Mouse (Mus musculus) forebrain, embryonic 14.5 days (tissue): ENCODE measurements around the gene Sept7. TPM values are rescaled to one million over a fixed set of nuclear protein-coding genes. Genes with fewer than 3 reads are reported as not detected.
"Not testable (repeated sequence)": the region's sequence is repeated elsewhere in the genome, so short reads cannot be mapped to it uniquely, and the experiment has no call there.

Source experiments
- ATAC-seq: fragments of 200-750 bp; cut with Nextera tagmentation; 2 replicates; pipeline ENCODE4 v1.8.0; 2017; ENCODE audit warnings: mild to moderate bottlenecking, moderate library complexity
- DNase-seq: peaks from one replicate; pipeline ENCODE4 v3.0.0-alpha.2; 2015; ENCODE audit warnings: low spot score
- H3K27ac ChIP-seq: fragments of 300-500 bp; sonication (generic); 2 replicates; pipeline ENCODE4 v1.5.1; 2014; ENCODE audit warnings: low read depth, mild to moderate bottlenecking, control low read depth, low read length, moderate library complexity
- H3K27me3 ChIP-seq: fragments of 300-500 bp; sonication (generic); replicated peaks from 2 replicates; pipeline ENCODE4 v1.6.1; 2014; ENCODE audit warnings: low read length, control low read depth, mixed read lengths; ENCODE audit not compliant: control insufficient read depth, insufficient read depth
- H3K36me3 ChIP-seq: fragments of 300-500 bp; sonication (generic); 2 replicates; pipeline ENCODE4 v1.6.1; 2014; ENCODE audit warnings: low read length, control low read depth; ENCODE audit not compliant: control insufficient read depth, insufficient read depth
- H3K4me1 ChIP-seq: fragments of 300-500 bp; sonication (generic); 2 replicates; pipeline ENCODE4 v1.6.1; 2014; ENCODE audit warnings: antibody characterized with exemption, low read length, control low read depth; ENCODE audit not compliant: control insufficient read depth, insufficient read depth
- H3K4me2 ChIP-seq: fragments of 300-500 bp; sonication (generic); 2 replicates; pipeline ENCODE4 v1.6.1; 2014; ENCODE audit warnings: mild to moderate bottlenecking, control low read depth, low read length
- H3K4me3 ChIP-seq: fragments of 300-500 bp; sonication (generic); 2 replicates; pipeline ENCODE4 v1.5.1; 2014; ENCODE audit warnings: low read depth, low read length, control low read depth
- H3K9ac ChIP-seq: fragments of 300-500 bp; sonication (generic); 2 replicates; pipeline ENCODE4 v1.6.1; 2014; ENCODE audit warnings: mild to moderate bottlenecking, low read length, control low read depth, moderate library complexity
- H3K9me3 ChIP-seq: fragments of 300-500 bp; sonication (generic); replicated peaks from 2 replicates; pipeline ENCODE4 v1.6.1; 2016; ENCODE audit warnings: low read length, control low read depth, mixed read lengths; ENCODE audit not compliant: control insufficient read depth
- WGBS: fragments of 180-500 bp; shearing (Covaris S2); extraction: QIAGEN DNeasy Blood & Tissue Kit; methylation state at CpG from one replicate; pipeline ENCODE4 v1.1.7; 2014; 5-methylcytosine and 5-hydroxymethylcytosine counted together
- polyA plus RNA-seq: library from polyadenylated mRNA; unstranded; fragments of >200 nt; fragmentation: Nextera tagmentation; extraction: Ambion mirVana; gene quantifications from 2 replicates; pipeline ENCODE4 v1.2.1, GENCODE M21; 2014

Sept7 gene
- polyA plus RNA-seq, 1 experiment from 2014 or later, result 270 TPM

- Histone ChIP-seq H3K9ac (no peak overlapping the region), H3K27me3 (no peaks in the 10 kb centered on the region), H3K27ac (no peak overlapping the region), H3K9me3 (no peaks in the 10 kb centered on the region), H3K4me2 (no peak overlapping the region), H3K4me3 (no peak overlapping the region), H3K36me3 (peaks cover 33% of the 10 kb centered on the region), H3K4me1 (no peaks in the 10 kb centered on the region)
- WGBS, result 85% methylated on average over 2 of the region's 2 CpGs
- DNase-seq (no peak), ATAC-seq (no peak)
Observed at GRCm38 (mm10) chr9:25267574-25267973, 15.3 kb downstream of the Sept7 start.

- 91% methylated on average over 2 of the region's 2 CpGs for WGBS
Observed at GRCm38 (mm10) chr9:25271902-25272301, 19.7 kb downstream of the Sept7 start.

GRCm38 (mm10) chr9:25289796-25290195, 37.6 kb downstream of the Sept7 start:
- Histone ChIP-seq H3K27ac (no peak overlapping the region), H3K4me2 (no peak overlapping the region), H3K4me3 (no peak overlapping the region), H3K36me3 (peaks cover 12% of the 10 kb centered on the region), H3K27me3 (no peaks in the 10 kb centered on the region), H3K9ac (no peak overlapping the region), H3K4me1 (no peaks in the 10 kb centered on the region), H3K9me3 (no peaks in the 10 kb centered on the region)
- no peak for ATAC-seq
- DNase-seq, result no peak
- 97% methylated on average over 1 of the region's 1 CpGs for WGBS

More at GRCm38 (mm10) chr9:25271902-25272301, 19.7 kb downstream of the Sept7 start:
- Histone ChIP-seq H3K27me3 (no peaks in the 10 kb centered on the region), H3K9me3 (no peaks in the 10 kb centered on the region), H3K4me2 (no peak overlapping the region), H3K4me1 (no peaks in the 10 kb centered on the region), H3K4me3 (no peak overlapping the region), H3K27ac (no peak overlapping the region), H3K36me3 (peaks cover 22% of the 10 kb centered on the region), H3K9ac (no peak overlapping the region)
- DNase-seq, result no peak
- ATAC-seq, result no peak

- H3K36me3 ChIP-seq, result peaks cover 33% of the 10 kb centered on the region
- no peaks in the 10 kb centered on the region for H3K4me1 ChIP-seq
- H3K9me3 ChIP-seq, result no peaks in the 10 kb centered on the region
- H3K27me3 ChIP-seq, result no peaks in the 10 kb centered on the region
- H3K9ac ChIP-seq, result no peak overlapping the region
- H3K4me3 ChIP-seq, result no peak overlapping the region
- H3K27ac ChIP-seq, result no peak overlapping the region
- ATAC-seq (peak; percentile 70), DNase-seq (peak; percentile 88)
- 73% methylated on average over 1 of the region's 1 CpGs for WGBS
- H3K4me2 ChIP-seq, result no peak overlapping the region
Observed at GRCm38 (mm10) chr9:25309505-25310182, 57.4 kb downstream of the Sept7 start.

- H3K4me2 ChIP-seq, result no peak overlapping the region
- no peaks in the 10 kb centered on the region for H3K27me3 ChIP-seq
- WGBS, result 94% methylated on average over 4 of the region's 4 CpGs
- no peaks in the 10 kb centered on the region for H3K9me3 ChIP-seq
- H3K4me3 ChIP-seq, result no peak overlapping the region
- no peak overlapping the region for H3K9ac ChIP-seq
- peaks cover 14% of the 10 kb centered on the region for H3K36me3 ChIP-seq
- no peak overlapping the region for H3K27ac ChIP-seq
- DNase-seq (no peak), ATAC-seq (no peak)
- H3K4me1 ChIP-seq, result no peaks in the 10 kb centered on the region
Observed at GRCm38 (mm10) chr9:25314304-25314703, 62.1 kb downstream of the Sept7 start.

- H3K36me3 ChIP-seq, result peaks cover 4% of the 10 kb centered on the region; the same call in 1 of the 2 replicates
- 69% methylated on average over 4 of the region's 4 CpGs for WGBS
- no peak overlapping the region for H3K4me3 ChIP-seq
- H3K27me3 ChIP-seq, result no peaks in the 10 kb centered on the region
- H3K9ac ChIP-seq, result no peak overlapping the region
- no peaks in the 10 kb centered on the region for H3K9me3 ChIP-seq
- H3K4me1 ChIP-seq, result no peaks in the 10 kb centered on the region
- no peak overlapping the region for H3K4me2 ChIP-seq
- H3K27ac ChIP-seq, result no peak overlapping the region
- peak; percentile 79; the same call in 1 of the 2 replicates for ATAC-seq
- DNase-seq, result peak; percentile 72
Observed at GRCm38 (mm10) chr9:25317827-25318505, 65.7 kb downstream of the Sept7 start.

GRCm38 (mm10) chr9:25319676-25320075, 67.4 kb downstream of the Sept7 start:
- H3K27ac ChIP-seq, H3K36me3 ChIP-seq, ATAC-seq, H3K4me1 ChIP-seq, H3K9ac ChIP-seq, H3K9me3 ChIP-seq, H3K4me3 ChIP-seq, DNase-seq, H3K4me2 ChIP-seq, H3K27me3 ChIP-seq: not testable (repeated sequence)
- WGBS, result 95% methylated on average over 6 of the region's 6 CpGs

- 84% methylated on average over 4 of the region's 4 CpGs for whole genome bisulfite sequencing
- no peaks in the 10 kb centered on the region for H3K9me3 ChIP-seq
- H3K4me2 ChIP-seq, result no peak overlapping the region
- H3K27me3 ChIP-seq, result no peaks in the 10 kb centered on the region
- no peaks in the 10 kb centered on the region for H3K4me1 ChIP-seq
- no peaks in the 10 kb centered on the region for H3K36me3 ChIP-seq
- no peak overlapping the region for H3K4me3 ChIP-seq
- ATAC-seq, result no peak
- DNase-seq, result no peak
- H3K27ac ChIP-seq, result no peak overlapping the region
- no peak overlapping the region for H3K9ac ChIP-seq
Observed at GRCm38 (mm10) chr9:25327727-25328370, 75.6 kb downstream of the Sept7 start.
